Mouse (Mus musculus): Measurements from ENCODE around the gene Kpna6. TPM values are rescaled to one million over a fixed set of nuclear protein-coding genes. Genes with fewer than 3 reads are reported as not detected.

The Kpna6 gene
- polyA plus RNA-seq (2017; shearing (Covaris generic)) = 10 to 100 TPM; 14.3 to 20.6 TPM

GRCm38 (mm10) chr4:129672083-129672877, at the start of gene Kpna6:
Kpna6 (minus strand) TSS chr4:129672767.

DNA sequence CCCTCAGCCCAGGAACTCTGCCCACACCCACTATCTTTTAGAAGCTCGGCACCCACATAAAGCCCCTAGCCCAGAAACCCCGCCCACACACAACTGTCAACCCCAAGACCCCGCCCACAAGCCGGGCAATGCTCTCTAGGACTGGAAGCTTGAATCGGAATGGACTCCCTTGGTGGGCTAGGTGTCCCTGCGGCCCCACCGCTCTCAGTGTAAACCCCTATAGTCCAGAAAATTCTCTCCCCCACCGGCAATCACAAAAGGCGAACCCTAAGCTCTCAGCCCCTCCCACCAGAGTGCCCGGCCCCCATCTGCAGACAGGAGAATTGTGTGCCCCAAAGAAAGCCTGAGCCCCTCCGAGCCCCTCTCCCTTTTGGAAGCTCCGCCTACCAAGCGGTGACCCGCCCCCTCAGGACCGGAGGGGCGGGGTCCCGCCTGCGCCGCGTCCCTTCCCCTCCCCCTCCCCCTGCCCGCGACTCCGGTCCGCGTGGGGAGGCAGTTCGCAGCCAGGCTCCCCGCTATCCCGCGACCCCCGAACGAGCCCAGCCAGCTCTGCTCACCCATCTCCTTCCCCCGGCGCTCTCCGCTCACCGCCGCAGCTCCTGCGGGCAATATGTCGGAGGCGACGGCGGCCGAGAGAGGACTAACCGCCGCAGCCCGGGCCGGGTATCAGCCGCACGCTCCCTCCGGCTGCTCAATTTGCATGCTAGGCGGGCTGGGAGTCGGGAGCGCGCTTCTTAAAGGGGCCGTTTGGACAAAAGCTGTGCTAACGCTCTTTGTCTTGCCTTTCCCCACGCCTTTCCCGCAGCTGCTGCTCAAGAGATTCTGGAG, 23.8 kb upstream of the Kpna6 start, which contains the start of gene Tmem39b:
TSS of gene Tmem39b (minus strand) at position 681 of the 828 bp plus-strand sequence.

GRCm38 (mm10) chr4:129640638-129641467, 31.7 kb downstream of the Kpna6 start, which contains the start of gene Txlna:
Txlna (minus strand) TSS chr4:129641065.

DNA sequence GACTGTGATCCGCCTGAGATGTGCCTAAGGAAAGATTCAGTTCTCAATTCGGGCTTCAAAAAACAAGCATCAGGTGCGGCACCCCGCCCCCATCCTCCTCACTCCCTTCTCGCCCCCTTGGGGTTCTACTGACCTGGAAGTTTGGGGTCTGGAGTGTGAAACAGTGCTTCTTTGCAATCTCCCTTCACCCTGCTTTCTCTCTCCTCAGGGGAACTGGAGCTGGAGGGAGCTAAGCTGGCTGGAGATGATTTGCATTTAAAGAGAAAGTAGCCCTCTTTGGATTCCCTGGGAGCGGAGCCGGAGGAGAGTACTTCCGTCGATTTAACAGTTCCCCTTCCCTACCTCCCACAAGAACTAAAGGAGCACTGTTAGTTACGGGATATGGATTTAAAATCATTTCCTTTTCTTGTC, 48.9 kb downstream of the Kpna6 start, which contains the start of gene Ccdc28b:
TSS of gene Ccdc28b (minus strand) at position 267 of the 411 bp plus-strand sequence.

DNA sequence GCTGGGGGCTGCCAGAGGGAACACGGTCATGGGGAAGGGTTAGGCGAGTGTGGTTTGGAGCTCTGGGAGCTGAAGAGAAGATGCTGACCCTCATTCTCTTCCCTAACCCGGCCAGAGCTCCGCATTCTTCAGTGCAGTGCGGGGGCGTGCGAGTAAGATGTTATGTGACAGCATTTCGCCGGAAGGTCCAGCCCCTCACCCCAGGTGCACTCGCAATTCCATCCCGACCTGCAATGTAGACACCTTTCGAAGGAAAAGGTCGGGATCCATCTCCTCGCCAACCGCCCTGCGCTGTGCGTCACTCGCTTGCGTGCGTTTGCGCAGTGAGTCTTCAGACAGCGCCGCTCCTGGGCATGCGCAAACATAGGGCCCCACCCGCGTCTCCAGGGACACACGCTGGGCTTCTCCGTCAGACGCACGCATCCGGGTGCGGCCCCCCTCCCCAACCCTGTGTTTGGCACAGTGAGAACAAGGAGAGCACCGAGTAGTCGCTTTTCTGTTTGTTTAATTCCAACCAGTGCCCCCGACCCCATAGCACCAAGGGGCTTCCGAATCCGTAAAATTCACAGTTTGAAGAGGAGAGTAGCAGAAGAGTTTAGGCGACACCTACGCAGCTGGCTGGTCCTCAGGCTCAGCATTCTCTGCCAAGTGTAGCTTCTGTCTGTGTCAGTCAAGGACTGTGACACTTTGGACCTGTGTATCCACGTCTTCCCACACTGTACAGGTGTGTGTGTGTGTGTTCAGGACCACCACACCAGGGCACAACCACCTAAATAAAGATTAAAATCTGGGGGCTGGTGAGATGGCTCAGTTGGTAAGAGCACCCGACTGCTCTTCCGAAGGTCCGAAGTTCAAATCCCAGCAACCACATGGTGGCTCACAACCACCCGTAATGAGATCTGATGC, 53.5 kb downstream of the Kpna6 start, which contains the start of gene Iqcc:
TSS of gene Iqcc (minus strand) at position 314 of the 906 bp plus-strand sequence.

GRCm38 (mm10) chr4:129614093-129614492, 58.5 kb downstream of the Kpna6 start, which contains the start of gene Dcdc2b:
Dcdc2b (minus strand) TSS chr4:129614257.

DNA sequence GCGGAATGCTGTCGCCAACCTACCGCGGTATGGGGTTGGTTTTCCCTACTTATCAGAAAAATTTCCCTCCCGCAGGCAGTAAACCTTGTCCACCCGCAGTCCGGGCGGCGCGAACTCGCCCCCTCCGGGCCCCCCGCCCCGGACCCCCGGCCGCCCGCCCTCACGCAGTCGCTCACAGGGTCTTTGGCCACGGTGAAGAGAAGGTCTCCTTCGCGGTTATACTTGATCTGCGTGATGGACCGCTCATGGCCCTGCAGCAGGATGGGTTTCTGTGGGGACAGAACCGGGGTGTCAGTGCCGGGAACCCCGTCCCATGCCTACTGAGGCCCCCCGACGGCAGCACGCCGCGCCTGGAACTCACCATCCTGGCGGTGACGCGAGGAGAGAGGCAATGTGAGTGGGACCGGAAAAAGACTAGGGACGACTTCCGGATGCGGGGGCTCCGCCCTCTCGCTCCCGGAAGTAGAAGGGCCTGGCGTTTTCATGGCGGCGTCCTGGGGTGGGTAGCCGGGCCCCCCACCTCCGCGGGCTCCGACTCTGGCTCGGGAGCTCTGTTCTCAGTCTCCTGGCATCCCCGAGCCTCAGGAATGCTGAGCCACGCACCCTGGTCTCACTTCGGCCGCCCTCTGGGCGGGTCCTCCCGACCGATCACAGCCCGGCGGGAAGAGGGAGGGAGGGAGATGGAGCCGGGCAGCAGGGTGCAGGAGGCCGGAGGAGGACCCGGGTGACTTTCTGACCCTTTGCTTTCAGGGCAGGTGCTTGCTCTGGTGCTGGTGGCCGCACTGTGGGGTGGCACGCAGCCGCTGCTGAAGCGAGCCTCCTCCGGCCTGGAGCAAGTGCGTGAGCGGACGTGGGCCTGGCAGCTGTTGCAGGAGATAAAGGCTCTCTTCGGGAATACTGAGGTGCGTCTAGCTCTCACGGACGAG, 72.1 kb downstream of the Kpna6 start, which contains the start of the genes Eif3i and Tmem234:
TSS of gene Eif3i (minus strand) at position 416 of the 926 bp plus-strand sequence.
TSS of gene Tmem234 (plus strand) at position 436 of the 926 bp plus-strand sequence.

Other genes with a start within 250 kb of the Kpna6 start
- under 1 TPM in 1 of 2 experiments, not detected in 1; 0.05 TPM for gene Zbtb8b, start 231.9 kb downstream of the Kpna6 start, polyA plus RNA-seq (2017; shearing (Covaris generic))
- gene Bsdc1, start 211.2 kb downstream of the Kpna6 start, polyA plus RNA-seq (2017; shearing (Covaris generic)) = 10 to 100 TPM; 26.0 to 29.6 TPM
- gene Tssk3, start 181.7 kb downstream of the Kpna6 start, polyA plus RNA-seq (2017; shearing (Covaris generic)) = not detected
- gene Fam229a, start 181.6 kb downstream of the Kpna6 start, polyA plus RNA-seq (2017; shearing (Covaris generic)) = not detected
- gene Marcksl1, start 159.2 kb downstream of the Kpna6 start, polyA plus RNA-seq (2017; shearing (Covaris generic)) = 10 to 100 TPM; 49.7 to 61.2 TPM
- gene Hdac1, start 130.1 kb downstream of the Kpna6 start, polyA plus RNA-seq (2017; shearing (Covaris generic)) = 100 to 1,000 TPM; 282 to 317 TPM
- gene Lck, start 99.1 kb downstream of the Kpna6 start, polyA plus RNA-seq (2017; shearing (Covaris generic)) = 1,000 to 10,000 TPM; 1,347 to 1,373 TPM
- under 1 TPM in 1 of 2 experiments, not detected in 1; 0.47 TPM for gene Fam167b, start 94.2 kb downstream of the Kpna6 start, polyA plus RNA-seq (2017; shearing (Covaris generic))
- 100 to 1,000 TPM; 194 to 246 TPM for gene Eif3i, start 72.1 kb downstream of the Kpna6 start, polyA plus RNA-seq (2017; shearing (Covaris generic))
- 100 to 1,000 TPM; 215 to 273 TPM for gene Tmem234, start 72.1 kb downstream of the Kpna6 start, polyA plus RNA-seq (2017; shearing (Covaris generic))
- 1 to 10 TPM; 4.6 to 7.9 TPM for gene Dcdc2b, start 58.5 kb downstream of the Kpna6 start, polyA plus RNA-seq (2017; shearing (Covaris generic))
- gene Iqcc, start 53.7 kb downstream of the Kpna6 start, polyA plus RNA-seq (2017; shearing (Covaris generic)) = 10 to 100 TPM; 26.3 to 35.0 TPM
- 10 to 100 TPM; 29.9 to 68.8 TPM for gene Ccdc28b, start 48.8 kb downstream of the Kpna6 start, polyA plus RNA-seq (2017; shearing (Covaris generic))
- gene Txlna, start 31.7 kb downstream of the Kpna6 start, polyA plus RNA-seq (2017; shearing (Covaris generic)) = 10 to 100 TPM; 60.1 to 66.5 TPM
- 10 to 100 TPM; 24.1 to 26.0 TPM for gene Tmem39b, start 24.1 kb upstream of the Kpna6 start, polyA plus RNA-seq (2017; shearing (Covaris generic))
- 100 to 1,000 TPM; 139 to 167 TPM for gene Khdrbs1, start 69.5 kb upstream of the Kpna6 start, polyA plus RNA-seq (2017; shearing (Covaris generic))
- 100 to 1,000 TPM; 488 to 498 TPM for gene Ptp4a2, start 138.5 kb upstream of the Kpna6 start, polyA plus RNA-seq (2017; shearing (Covaris generic))